Mouse (Mus musculus) stomach, embryonic 14.5 days (tissue): ENCODE measurements around the gene Bclaf1. TPM values are rescaled to one million over a fixed set of nuclear protein-coding genes. Genes with fewer than 3 reads are reported as not detected.

ENCODE experiments used
- ATAC-seq: fragments of 200-750 bp; cut with Nextera tagmentation; 2 replicates; pipeline ENCODE4 v1.8.0; 2017; ENCODE audit warnings: low read depth, moderate TSS enrichment; ENCODE audit not compliant: insufficient number of reproducible peaks, insufficient read depth, low FRiP score
- H3K27ac ChIP-seq: fragments of 300-500 bp; sonication (generic); 2 replicates; pipeline ENCODE4 v1.5.1; 2014; ENCODE audit warnings: mild to moderate bottlenecking, low read length, moderate library complexity, mixed read lengths
- H3K27me3 ChIP-seq: fragments of 300-500 bp; sonication (generic); 2 replicates; pipeline ENCODE4 v1.6.1; 2014; ENCODE audit warnings: low read length, control low read depth, mixed read lengths; ENCODE audit not compliant: control insufficient read depth, insufficient read depth
- H3K36me3 ChIP-seq: fragments of 300-500 bp; sonication (generic); 2 replicates; pipeline ENCODE4 v1.6.1; 2014; ENCODE audit warnings: mild to moderate bottlenecking, control low read depth, low read length, moderate library complexity, mixed read lengths; ENCODE audit not compliant: control insufficient read depth, insufficient read depth
- H3K4me1 ChIP-seq: fragments of 300-500 bp; sonication (generic); 2 replicates; pipeline ENCODE4 v1.6.1; 2014; ENCODE audit warnings: low read length, control low read depth, mixed read lengths; ENCODE audit not compliant: control insufficient read depth, insufficient read depth
- H3K4me2 ChIP-seq: fragments of 300-500 bp; sonication (generic); replicated peaks from 2 replicates; pipeline ENCODE4 v1.6.1; 2014; ENCODE audit warnings: low read depth, low read length, control low read depth
- H3K4me3 ChIP-seq: fragments of 300-500 bp; sonication (generic); 2 replicates; pipeline ENCODE4 v1.5.1; 2014; ENCODE audit warnings: low read depth, low read length, control low read depth
- H3K9ac ChIP-seq: fragments of 300-500 bp; sonication (generic); replicated peaks from 2 replicates; pipeline ENCODE4 v1.6.1; 2014; ENCODE audit warnings: low read depth, mild to moderate bottlenecking, control low read depth, low read length, moderate library complexity, mixed read lengths
- H3K9me3 ChIP-seq: fragments of 300-500 bp; sonication (generic); 2 replicates; pipeline ENCODE4 v1.6.1; 2016; ENCODE audit warnings: low read depth, low read length, control low read depth; ENCODE audit not compliant: control insufficient read depth
- WGBS: fragments of 180-500 bp; shearing (Covaris S2); extraction: QIAGEN DNeasy Blood & Tissue Kit; methylation state at CpG from one replicate; pipeline ENCODE4 v1.1.7; 2014; 5-methylcytosine and 5-hydroxymethylcytosine counted together
- polyA plus RNA-seq: library from polyadenylated mRNA; unstranded; fragments of >200 nt; fragmentation: Nextera tagmentation; extraction: Ambion mirVana; gene quantifications from 2 replicates; pipeline ENCODE4 v1.2.1, GENCODE M21; 2014

Bclaf1 gene
- polyA plus RNA-seq, 1 experiment from 2014 or later, result 149 TPM

DNA sequence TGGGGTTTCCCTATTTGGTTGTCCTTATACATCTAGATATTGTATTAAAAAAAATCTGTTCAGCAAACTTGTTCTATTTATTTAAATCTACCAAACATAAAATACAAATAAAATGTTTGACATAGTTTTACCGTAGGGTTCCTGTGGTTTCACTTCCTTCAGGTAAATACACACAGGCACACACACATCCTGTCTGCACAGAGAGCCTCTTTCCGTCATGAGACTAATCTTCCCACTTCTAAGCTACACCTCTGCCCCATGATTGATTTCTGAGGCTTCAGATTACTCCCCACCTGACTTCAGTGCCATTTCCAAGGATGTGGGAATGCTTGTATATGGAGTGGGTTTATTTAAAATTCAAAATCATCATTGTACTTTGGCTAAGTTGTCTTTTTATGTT is 30.8 kb upstream of the Bclaf1 start:
- no peak overlapping the region for H3K4me2 ChIP-seq
- H3K4me1 ChIP-seq, result peaks cover 11% of the 10 kb centered on the region
- 28% methylated on average over 2 of the region's 2 CpGs for WGBS
- H3K27me3 ChIP-seq, result no peaks in the 10 kb centered on the region
- no peak for ATAC-seq
- no peak overlapping the region for H3K4me3 ChIP-seq
- no peak overlapping the region for H3K27ac ChIP-seq
- H3K9ac ChIP-seq, result no peak overlapping the region
- no peaks in the 10 kb centered on the region for H3K9me3 ChIP-seq
- no peaks in the 10 kb centered on the region for H3K36me3 ChIP-seq

DNA sequence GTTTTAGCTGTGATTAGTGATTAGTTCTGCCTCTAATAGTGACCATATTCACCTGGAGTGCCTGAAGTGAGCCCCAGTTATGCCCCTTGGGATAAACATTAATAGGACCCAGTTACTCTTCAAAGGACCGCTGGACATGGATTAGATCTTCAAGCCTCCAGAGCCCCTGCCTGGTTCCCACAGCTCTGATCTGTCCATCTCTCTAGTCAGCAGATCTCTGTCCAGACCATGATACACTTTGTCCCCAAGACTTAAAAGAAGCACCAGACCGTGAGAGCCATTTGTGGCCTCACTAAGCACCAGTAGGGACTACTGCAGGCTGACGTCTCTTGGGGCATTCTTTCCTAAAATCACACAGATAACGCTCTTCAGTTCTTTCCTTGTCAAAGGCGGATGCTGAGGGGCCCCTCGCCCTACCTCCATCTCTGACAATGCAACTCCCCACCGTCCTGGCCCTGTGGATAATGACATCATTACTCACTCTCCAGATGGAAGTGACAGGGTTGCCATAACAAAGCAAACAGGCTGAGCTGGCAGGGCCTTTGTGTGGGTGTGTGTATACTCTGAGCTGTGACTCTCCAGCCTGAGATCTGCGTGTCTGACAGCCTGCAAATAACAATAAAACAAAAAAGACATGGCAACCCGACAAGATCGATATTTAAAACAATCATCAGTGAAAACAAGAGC is 26.8 kb upstream of the Bclaf1 start:
- Histone ChIP-seq H3K9me3 (no peaks in the 10 kb centered on the region), H3K9ac (no peak overlapping the region), H3K27me3 (no peaks in the 10 kb centered on the region), H3K4me1 (peaks cover 12% of the 10 kb centered on the region), H3K4me2 (no peak overlapping the region), H3K4me3 (no peak overlapping the region), H3K27ac (0 out of 2 replicates have a peak overlapping the region, but pooled peaks have one; percentile 11), H3K36me3 (no peaks in the 10 kb centered on the region)
- 9% methylated on average over 10 of the region's 10 CpGs for WGBS
- peak; percentile 75 for ATAC-seq

DNA sequence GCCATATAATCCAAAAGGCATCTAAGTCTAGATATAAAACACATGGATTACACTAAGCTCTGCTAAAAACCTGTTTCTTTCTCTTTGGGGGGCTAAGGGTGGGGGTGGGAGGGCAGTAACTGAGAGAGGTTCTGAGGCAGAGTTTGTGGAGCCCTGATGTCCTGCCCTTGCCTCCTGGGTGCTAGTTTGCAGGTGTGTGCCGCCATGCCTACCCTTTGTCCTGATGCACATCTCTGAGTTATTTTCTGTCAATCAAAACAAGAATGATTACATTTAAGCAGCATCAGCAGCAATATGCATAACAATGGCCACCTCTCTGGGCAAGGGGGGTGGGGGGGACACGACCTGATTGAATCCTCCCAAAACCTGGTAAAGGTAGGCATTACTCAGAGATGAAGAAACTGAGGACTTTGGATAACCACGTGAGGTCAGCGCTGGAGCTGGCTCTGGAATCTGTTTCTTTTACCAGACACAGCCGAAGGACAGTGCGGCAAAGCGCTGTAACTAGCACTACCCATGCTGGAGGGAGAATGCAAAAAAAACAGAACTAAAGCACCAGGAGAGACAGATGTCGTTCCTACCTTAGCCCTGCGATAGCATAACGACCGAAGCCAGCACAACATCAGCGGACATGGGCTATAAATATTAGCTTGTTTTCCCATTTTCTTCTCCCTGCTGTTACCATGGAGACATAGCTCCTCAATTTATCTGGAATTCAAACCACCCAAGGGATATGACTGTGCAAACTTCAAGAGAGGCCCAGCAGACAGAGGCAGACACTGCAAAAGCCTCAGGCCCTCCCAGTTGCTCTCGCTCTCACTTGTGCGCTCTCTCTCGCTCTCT is 26.1 kb upstream of the Bclaf1 start:
- Histone ChIP-seq H3K36me3 (no peaks in the 10 kb centered on the region), H3K9me3 (no peaks in the 10 kb centered on the region), H3K4me3 (no peak overlapping the region), H3K27ac (peak overlapping the region; percentile 11; the same call in 1 of the 2 replicates), H3K4me2 (no peak overlapping the region), H3K4me1 (peaks cover 12% of the 10 kb centered on the region), H3K27me3 (no peaks in the 10 kb centered on the region), H3K9ac (no peak overlapping the region)
- 22% methylated on average over 15 of the region's 15 CpGs for WGBS
- peak; percentile 44; the same call in 1 of the 2 replicates for ATAC-seq

DNA sequence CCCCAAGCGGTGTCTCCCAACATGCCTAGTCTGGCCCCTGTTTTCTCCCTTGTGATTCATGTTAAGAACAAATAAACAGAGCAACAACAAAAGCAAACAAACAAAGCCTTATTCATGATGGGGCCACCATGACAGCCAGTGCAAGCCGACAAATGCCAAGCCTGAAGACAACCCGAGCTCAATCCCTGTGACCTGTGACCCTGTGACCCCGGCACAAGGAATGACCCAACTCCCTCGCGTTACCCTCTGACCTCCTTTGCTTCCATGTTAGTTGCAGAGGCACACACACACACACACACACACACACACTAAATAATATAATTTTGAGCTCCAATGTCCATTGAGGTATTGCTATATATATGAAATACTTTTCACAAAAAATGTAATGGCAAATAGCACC is 24.9 kb upstream of the Bclaf1 start:
- Histone ChIP-seq H3K9ac (no peak overlapping the region), H3K27me3 (no peaks in the 10 kb centered on the region), H3K4me1 (peaks cover 12% of the 10 kb centered on the region), H3K4me3 (no peak overlapping the region), H3K4me2 (no peak overlapping the region), H3K9me3 (no peaks in the 10 kb centered on the region), H3K27ac (no peak overlapping the region), H3K36me3 (no peaks in the 10 kb centered on the region)
- 51% methylated on average over 6 of the region's 6 CpGs for WGBS
- ATAC-seq, result no peak

DNA sequence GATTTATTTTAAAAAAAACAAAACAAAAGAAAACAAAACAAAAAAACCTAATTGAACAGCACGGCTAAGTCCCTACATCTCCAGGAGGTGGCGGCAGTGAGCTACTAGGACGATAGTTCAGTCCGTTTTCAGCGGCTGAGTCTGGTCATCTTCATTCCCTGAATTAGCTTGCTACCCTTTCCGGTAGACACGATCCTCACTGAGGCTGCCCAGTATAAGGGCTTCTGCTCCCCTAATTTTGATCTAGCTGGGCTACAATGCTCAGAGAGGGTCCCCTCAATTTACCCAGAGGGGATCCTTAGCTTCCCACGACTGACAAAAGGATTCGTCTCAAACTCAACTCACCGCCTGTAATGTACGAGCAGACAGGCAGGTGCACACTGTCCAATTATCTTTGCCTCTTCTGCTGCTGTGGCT is 21.8 kb upstream of the Bclaf1 start:
- Histone ChIP-seq H3K36me3 (no peaks in the 10 kb centered on the region), H3K9me3 (no peaks in the 10 kb centered on the region), H3K4me2 (peak overlapping the region; percentile 24), H3K4me3 (no peak overlapping the region), H3K27ac (no peak overlapping the region), H3K9ac (no peak overlapping the region), H3K27me3 (no peaks in the 10 kb centered on the region), H3K4me1 (peaks cover 10% of the 10 kb centered on the region)
- WGBS, result 15% methylated on average over 11 of the region's 11 CpGs
- ATAC-seq, result no peak; the same call in 1 of the 2 replicates

DNA sequence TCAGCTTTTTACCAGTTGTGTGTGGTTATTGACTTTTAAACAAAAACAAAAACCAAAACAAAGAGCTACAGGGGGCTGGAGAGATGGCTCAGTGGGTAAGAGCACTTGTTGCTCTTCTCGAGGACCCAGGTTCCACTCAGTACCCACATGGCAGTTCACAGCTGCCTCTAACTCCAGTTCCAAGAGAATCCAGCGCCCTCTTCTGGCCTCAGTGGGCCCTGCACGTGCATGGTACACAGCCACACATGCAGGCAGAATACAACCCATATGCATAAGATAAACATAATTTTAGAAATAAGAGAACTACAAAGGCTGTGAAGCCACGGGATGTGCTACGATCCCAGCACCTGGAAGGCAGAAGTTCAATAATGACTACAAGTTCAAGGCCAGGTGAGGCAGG is 16.3 kb upstream of the Bclaf1 start:
- 67% methylated on average over 5 of the region's 5 CpGs for WGBS
- H3K27me3 ChIP-seq, result no peaks in the 10 kb centered on the region
- H3K27ac ChIP-seq, result no peak overlapping the region
- no peak overlapping the region for H3K4me3 ChIP-seq
- no peaks in the 10 kb centered on the region for H3K4me1 ChIP-seq
- H3K9me3 ChIP-seq, result no peaks in the 10 kb centered on the region
- H3K9ac ChIP-seq, result no peak overlapping the region
- no peaks in the 10 kb centered on the region for H3K36me3 ChIP-seq
- H3K4me2 ChIP-seq, result no peak overlapping the region
- ATAC-seq, result no peak

DNA sequence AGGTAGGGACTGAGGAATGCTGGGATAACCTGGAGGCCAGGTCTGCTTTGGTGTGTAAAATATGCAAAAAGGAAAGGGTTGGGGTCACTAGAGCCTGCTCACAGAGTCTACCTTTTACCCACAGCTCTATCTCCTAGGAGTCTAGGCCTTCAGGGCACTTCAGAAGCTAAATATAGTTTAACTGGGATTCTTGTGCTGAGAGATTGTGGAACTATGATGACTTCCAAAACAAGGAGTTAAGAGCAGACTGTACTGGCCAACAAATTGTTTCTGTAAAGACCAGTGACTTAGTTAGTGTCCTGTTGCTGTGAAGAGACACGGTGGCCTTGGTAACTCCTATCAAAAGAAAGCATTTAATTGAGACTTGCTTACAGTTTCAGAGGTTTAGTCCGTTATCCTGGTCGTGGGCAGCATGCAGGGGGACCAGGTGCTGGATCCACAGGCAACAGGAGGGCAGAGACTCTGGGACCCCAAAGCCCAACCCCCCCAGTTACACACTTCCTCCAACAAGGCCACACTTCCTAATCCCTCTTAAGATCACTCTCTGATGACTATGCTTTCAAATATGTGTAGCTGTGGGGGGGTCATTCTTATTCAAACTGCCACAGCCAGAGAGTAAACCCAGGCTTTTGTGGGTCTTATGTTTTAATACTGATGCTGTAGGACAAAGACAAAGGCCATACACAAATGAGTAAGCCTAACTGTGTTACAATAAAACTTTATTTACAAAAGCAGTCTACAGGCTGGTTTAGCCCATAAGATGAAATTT is 13.9 kb upstream of the Bclaf1 start:
- Histone ChIP-seq H3K36me3 (no peaks in the 10 kb centered on the region), H3K4me3 (no peak overlapping the region), H3K4me2 (no peak overlapping the region), H3K4me1 (no peaks in the 10 kb centered on the region), H3K9me3 (no peaks in the 10 kb centered on the region), H3K27me3 (no peaks in the 10 kb centered on the region), H3K27ac (no peak overlapping the region), H3K9ac (no peak overlapping the region)
- WGBS, result 58% methylated on average over 3 of the region's 3 CpGs
- ATAC-seq, result no peak

DNA sequence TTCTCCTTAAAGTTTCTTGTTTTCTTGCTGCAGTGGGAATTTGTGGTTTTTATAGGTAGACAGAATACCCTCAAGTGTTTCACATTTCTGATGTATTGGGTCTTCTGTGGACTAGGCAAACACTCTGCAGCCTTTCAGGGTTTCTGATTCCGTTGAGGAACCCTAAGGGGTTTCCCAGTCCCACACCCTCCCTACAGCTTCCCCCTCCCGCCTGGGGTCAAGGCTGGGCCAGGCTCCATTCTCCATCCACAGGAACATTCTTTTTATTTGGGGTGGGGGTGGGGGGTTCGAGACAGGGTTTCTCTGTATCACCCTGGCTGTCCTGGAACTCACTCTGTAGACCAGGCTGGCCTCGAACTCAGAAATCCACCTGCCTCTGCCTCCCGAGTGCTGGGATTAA is 13.2 kb upstream of the Bclaf1 start:
- no peak for ATAC-seq
- no peaks in the 10 kb centered on the region for H3K27me3 ChIP-seq

More for the DNA sequence above, 13.2 kb upstream of the Bclaf1 start:
- H3K27ac ChIP-seq, result no peak overlapping the region
- H3K4me3 ChIP-seq, result no peak overlapping the region
- H3K4me2 ChIP-seq, result no peak overlapping the region
- 75% methylated on average over 5 of the region's 5 CpGs for WGBS
- H3K9me3 ChIP-seq, result no peaks in the 10 kb centered on the region
- no peaks in the 10 kb centered on the region for H3K36me3 ChIP-seq
- H3K4me1 ChIP-seq, result no peaks in the 10 kb centered on the region
- no peak overlapping the region for H3K9ac ChIP-seq
